ENCODE assay signal across 12 mouse cellular contexts in genomic region chr10:21027800-21028533, GRCm38 (mm10).
DNase-seq lines count a peak whose midpoint lies in the region; ATAC-seq and TF ChIP-seq lines count a peak whose summit lies in the region.
"Had no signal": no experiment of that assay in that cellular context is flagged by ENCODE, and none has a peak within 500 bp of the region (broad histone marks: within the 10 kb centered on the region; RNA-seq: fewer than 3 reads in every experiment).

No protein-coding gene starts in this region.

- no peaks in the 10 kb centered on the region for H3K9me3 ChIP-seq in ES-E14 (ENCODE audit: control insufficient read depth, insufficient read depth, low read depth, low read length)
- H3K9me3 ChIP-seq: embryonic facial prominence, embryonic 15.5 days had no signal

- no peak overlapping the region for H3K27ac ChIP-seq in ES-E14 (ENCODE audit: insufficient read depth, low read depth, low read length, poor library complexity, severe bottlenecking)
- H3K27ac ChIP-seq: embryonic facial prominence, embryonic 15.5 days had no signal

- DNase-seq in ES-E14 (ENCODE audit: low read depth, low spot score): peak; percentile 56
- peak; percentile 76 for DNase-seq in R1 (ENCODE audit: low read depth, low spot score)
- peak; percentile 16 for DNase-seq in fibroblast of lung, adult 2 months (ENCODE audit: low read depth)
- DNase-seq in urinary bladder, adult 2 months (ENCODE audit: low spot score): no peak
- no peak for DNase-seq in ovary, postnatal 14 days (ENCODE audit: low spot score)
- no peak for DNase-seq in heart, adult 8-10 months (ENCODE audit: low spot score)
- DNase-seq: gastrocnemius, postnatal 25 days; kidney, postnatal 10 days; thymus, adult 18-20 months had no signal

- 0 out of 4 replicates have a peak, but pooled peaks cover 0 to 2% of the 10 kb centered on the region in 2 experiments for H3K4me1 ChIP-seq in ES-E14 (ENCODE audit: control insufficient read depth in 2 of 2, insufficient read depth in 2 of 2, low read length in 2 of 2, poor library complexity in 1 of 2)

- in situ Hi-C loops in ES-E14 (cut with MboI; ENCODE audit: low sequenced_read_pairs in 2 of 2, unreplicated experiment in 2 of 2): no loop called here

- no peaks in the 10 kb centered on the region for H3K36me3 ChIP-seq in ES-E14 (ENCODE audit: control insufficient read depth, insufficient read depth, low read length, poor library complexity, severe bottlenecking)
- H3K36me3 ChIP-seq: embryonic facial prominence, embryonic 15.5 days had no signal

- ATAC-seq in megakaryocyte, adult 5-6 weeks (ENCODE audit: poor library complexity, severe bottlenecking): peak; percentile 64; the same call in 1 of the 2 replicates

- peak overlapping the region in 1 of 2 experiments; percentile 31; a peak in 2 of 4 replicates for H3K4me3 ChIP-seq in ES-E14 (ENCODE audit: insufficient read depth in 1 of 2, low read depth in 1 of 2, low read length in 2 of 2, poor library complexity in 1 of 2, severe bottlenecking in 1 of 2)
- H3K4me3 ChIP-seq: embryonic facial prominence, embryonic 15.5 days; myocyte had no signal

- peak overlapping the region; percentile 8; the same call in 1 of the 2 replicates for H3K9ac ChIP-seq in ES-E14 (ENCODE audit: insufficient read depth, low read depth, low read length, poor library complexity, severe bottlenecking)
- H3K9ac ChIP-seq: embryonic facial prominence, embryonic 15.5 days had no signal

TF ChIP-seq in ES-E14, 5 proteins besides CTCF, POLR2A, EP300 and RAD21:
- TF ChIP-seq ZC3H11A (IDR thresholded peaks at IDR 0.05; ENCODE audit: borderline replicate concordance, low read depth, low read length) (no peak), MAFK (IDR thresholded peaks at IDR 0.05; ENCODE audit: insufficient read depth, low read depth, low read length) (peak; percentile 75)

Comparison
In these comparisons a context has a peak if more than half of its experiments do, and no peak if none do; other contexts are left out.
1. DNase-seq: peak in ES-E14 (single experiment), R1 (single experiment) and fibroblast of lung, adult 2 months (single experiment); none in urinary bladder, adult 2 months (single experiment), ovary, postnatal 14 days (single experiment) and heart, adult 8-10 months (single experiment).